In the genomic region with DNA sequence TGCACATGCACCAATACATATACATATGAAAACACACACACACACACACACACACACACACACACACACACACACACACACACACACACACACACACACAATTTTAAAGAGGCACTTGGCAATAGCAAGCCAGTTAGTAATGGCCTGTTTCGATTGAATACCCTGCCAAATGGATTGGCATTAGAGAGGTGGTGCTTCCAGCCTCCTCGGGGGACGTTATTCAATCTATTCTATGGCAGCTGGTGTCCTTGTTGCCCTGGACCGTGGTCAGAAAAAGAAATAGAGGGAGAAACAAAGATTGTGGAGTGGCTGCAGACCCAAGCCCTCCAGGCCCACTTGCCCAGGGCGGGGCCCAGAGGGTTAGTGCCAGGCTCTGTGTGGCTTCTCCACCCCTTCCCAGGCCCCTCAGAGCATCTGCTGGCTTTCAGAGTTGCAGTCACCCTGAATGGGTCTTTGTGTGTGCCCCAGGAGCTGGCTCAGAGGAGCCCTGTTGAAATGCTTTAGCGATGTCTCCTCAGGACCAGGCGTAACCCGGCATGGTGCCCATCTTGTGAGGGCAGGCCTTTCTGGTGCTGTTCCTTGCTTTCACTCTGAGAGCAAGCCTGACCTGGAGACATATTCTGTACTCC, we compare ENCODE assay signal across 9 mouse cellular contexts.
DNase-seq lines count a peak whose midpoint lies in the region; ATAC-seq and TF ChIP-seq lines count a peak whose summit lies in the region.
"Had no signal": no experiment of that assay in that cellular context is flagged by ENCODE, and none has a peak within 500 bp of the region (broad histone marks: within the 10 kb centered on the region; RNA-seq: fewer than 3 reads in every experiment).

No protein-coding gene starts in this region.

- ATAC-seq in embryonic facial prominence, embryonic 13.5 days (ENCODE audit: insufficient number of reproducible peaks, insufficient read depth, low FRiP score, low TSS enrichment, low read depth) = no peak
- ATAC-seq in midbrain, embryonic 16.5 days = peak; percentile 91
- ATAC-seq in megakaryocyte-erythroid progenitor cell, adult 5-6 weeks (replicated peaks; ENCODE audit: low FRiP score, low TSS enrichment, poor library complexity, severe bottlenecking) = no peak

- WGBS in embryonic facial prominence, embryonic 13.5 days = 80% methylated on average over 8 of the region's 8 CpGs
- WGBS in midbrain, embryonic 16.5 days = 36% methylated on average over 8 of the region's 8 CpGs

- no peak overlapping the region for H3K4me2 ChIP-seq in embryonic facial prominence, embryonic 13.5 days
- H3K4me2 ChIP-seq in midbrain, embryonic 16.5 days (ENCODE audit: low read length) = no peak overlapping the region
- H3K4me2 ChIP-seq: heart, embryonic 15.5 days had no signal

- no peak overlapping the region for H3K9ac ChIP-seq in embryonic facial prominence, embryonic 13.5 days
- H3K9ac ChIP-seq in midbrain, embryonic 16.5 days (ENCODE audit: low read depth, low read length) = no peak overlapping the region
- H3K9ac ChIP-seq: heart, embryonic 15.5 days had no signal

- H3K27me3 ChIP-seq in embryonic facial prominence, embryonic 13.5 days = no peaks in the 10 kb centered on the region
- no peaks in the 10 kb centered on the region for H3K27me3 ChIP-seq in midbrain, embryonic 16.5 days (ENCODE audit: control insufficient read depth, insufficient read depth, low read depth, low read length)
- H3K27me3 ChIP-seq: heart, embryonic 15.5 days had no signal

- peaks cover 27% of the 10 kb centered on the region for H3K4me1 ChIP-seq in embryonic facial prominence, embryonic 13.5 days
- H3K4me1 ChIP-seq in midbrain, embryonic 16.5 days (ENCODE audit: control insufficient read depth, insufficient read depth, low read length) = no peaks in the 10 kb centered on the region; the same call in 1 of the 2 replicates

- DNase-seq in brain, embryonic 14.5 days (ENCODE audit: low read depth) = peak; percentile 95
- DNase-seq in layer of hippocampus, adult 8-10 months (ENCODE audit: low spot score in 2 of 2) = peak; percentile 72 to 86
- no peak for DNase-seq in adrenal gland, postnatal 36 days
- DNase-seq in thymus, postnatal 10 days (ENCODE audit: low spot score in 2 of 2) = no peak
- DNase-seq in spleen, postnatal 14 days (ENCODE audit: low spot score in 2 of 2) = no peak

- H3K9me3 ChIP-seq in embryonic facial prominence, embryonic 13.5 days = no peaks in the 10 kb centered on the region
- H3K9me3 ChIP-seq in midbrain, embryonic 16.5 days (replicated peaks; ENCODE audit: control insufficient read depth, low read length, poor library complexity, severe bottlenecking) = no peaks in the 10 kb centered on the region
- H3K9me3 ChIP-seq: heart, embryonic 15.5 days had no signal

- no peak for TF ChIP-seq POLR2A in brain, embryonic 14.5 days (IDR thresholded peaks at IDR 0.05; ENCODE audit: borderline replicate concordance, extremely low read depth, insufficient read depth, insufficient read length, poor library complexity, severe bottlenecking)

- no peak for TF ChIP-seq CTCF in brain, embryonic 14.5 days (IDR thresholded peaks at IDR 0.05; ENCODE audit: borderline replicate concordance, extremely low read depth, insufficient read depth, insufficient read length)

- peak overlapping the region; percentile 64; the same call in 1 of the 2 replicates for H3K27ac ChIP-seq in embryonic facial prominence, embryonic 13.5 days
- H3K27ac ChIP-seq in midbrain, embryonic 16.5 days (ENCODE audit: low read length) = peak overlapping the region; percentile 55
- H3K27ac ChIP-seq: heart, embryonic 15.5 days had no signal

- no peak overlapping the region for H3K4me3 ChIP-seq in embryonic facial prominence, embryonic 13.5 days
- H3K4me3 ChIP-seq in midbrain, embryonic 16.5 days (ENCODE audit: low read depth, low read length) = no peak overlapping the region
- H3K4me3 ChIP-seq: heart, embryonic 15.5 days had no signal

- no peaks in the 10 kb centered on the region for H3K36me3 ChIP-seq in embryonic facial prominence, embryonic 13.5 days
- H3K36me3 ChIP-seq in midbrain, embryonic 16.5 days (ENCODE audit: control insufficient read depth, insufficient read depth, low read length) = no peaks in the 10 kb centered on the region
- H3K36me3 ChIP-seq: heart, embryonic 15.5 days had no signal

Comparison
In these comparisons a context has a peak if more than half of its experiments do, and no peak if none do; other contexts are left out.
1. DNase-seq: peak in brain, embryonic 14.5 days (single experiment) and layer of hippocampus, adult 8-10 months (2 of 2); none in adrenal gland, postnatal 36 days (0 of 2), thymus, postnatal 10 days (0 of 2) and spleen, postnatal 14 days (0 of 2).